Mouse (Mus musculus): ENCODE data around the gene Olfr403. TPM values are rescaled to one million over a fixed set of nuclear protein-coding genes. Genes with fewer than 3 reads are reported as not detected.

Gene Olfr403
- not detected for polyA plus RNA-seq (2017; shearing (Covaris generic))

GRCm38 (mm10) chr11:74185949-74186348 lies at the start of gene Olfr403:
TSS of gene Olfr403 (plus strand) at chr11:74186249.

GRCm38 (mm10) chr11:74153229-74153628 lies 32.8 kb upstream of the Olfr403 start, which contains the start of gene Olfr402:
TSS of gene Olfr402 (plus strand) at chr11:74153529.

GRCm38 (mm10) chr11:74211279-74211678 lies 25.2 kb downstream of the Olfr403 start, which contains the start of gene Olfr43:
TSS of gene Olfr43 (minus strand) at chr11:74211379.

Other genes starting within 250 kb of the Olfr403 start
- gene Olfr23, start 249.6 kb upstream of the Olfr403 start, polyA plus RNA-seq (2017; shearing (Covaris generic)) = not detected
- gene Olfr397, start 225.4 kb upstream of the Olfr403 start, polyA plus RNA-seq (2017; shearing (Covaris generic)) = not detected
- 0.49 TPM for gene Olfr398, start 195.8 kb upstream of the Olfr403 start, polyA plus RNA-seq (2017; shearing (Covaris generic))
- not detected for gene Olfr139, start 129.7 kb upstream of the Olfr403 start, polyA plus RNA-seq (2017; shearing (Covaris generic))
- not detected for gene Olfr399, start 129.6 kb upstream of the Olfr403 start, polyA plus RNA-seq (2017; shearing (Covaris generic))
- gene Zfp616, start 116.3 kb upstream of the Olfr403 start, polyA plus RNA-seq (2017; shearing (Covaris generic)) = not detected
- gene Olfr401, start 72.5 kb upstream of the Olfr403 start, polyA plus RNA-seq (2017; shearing (Covaris generic)) = not detected
- not detected for gene Olfr402, start 32.7 kb upstream of the Olfr403 start, polyA plus RNA-seq (2017; shearing (Covaris generic))
- gene Olfr43, start 25.1 kb downstream of the Olfr403 start, polyA plus RNA-seq (2017; shearing (Covaris generic)) = not detected
- gene Olfr406, start 73.6 kb downstream of the Olfr403 start, polyA plus RNA-seq (2017; shearing (Covaris generic)) = not detected
- gene Olfr59, start 97.5 kb downstream of the Olfr403 start, polyA plus RNA-seq (2017; shearing (Covaris generic)) = not detected
- not detected for gene Olfr410, start 151.8 kb downstream of the Olfr403 start, polyA plus RNA-seq (2017; shearing (Covaris generic))
- not detected for gene Olfr411, start 166.4 kb downstream of the Olfr403 start, polyA plus RNA-seq (2017; shearing (Covaris generic))
- gene Olfr412, start 175.8 kb downstream of the Olfr403 start, polyA plus RNA-seq (2017; shearing (Covaris generic)) = not detected